Mouse (Mus musculus) c-Kit-negative CD71-positive TER-119-positive erythroid progenitor cells, embryonic 14.5 days (primary cell): ENCODE data around the gene Cnot1.

ENCODE experiments used
- DNase-seq: peaks from one replicate; pipeline ENCODE4 v3.0.0-alpha.2; 2013; ENCODE audit warnings: low read depth, low spot score

Cnot1 gene

DNA sequence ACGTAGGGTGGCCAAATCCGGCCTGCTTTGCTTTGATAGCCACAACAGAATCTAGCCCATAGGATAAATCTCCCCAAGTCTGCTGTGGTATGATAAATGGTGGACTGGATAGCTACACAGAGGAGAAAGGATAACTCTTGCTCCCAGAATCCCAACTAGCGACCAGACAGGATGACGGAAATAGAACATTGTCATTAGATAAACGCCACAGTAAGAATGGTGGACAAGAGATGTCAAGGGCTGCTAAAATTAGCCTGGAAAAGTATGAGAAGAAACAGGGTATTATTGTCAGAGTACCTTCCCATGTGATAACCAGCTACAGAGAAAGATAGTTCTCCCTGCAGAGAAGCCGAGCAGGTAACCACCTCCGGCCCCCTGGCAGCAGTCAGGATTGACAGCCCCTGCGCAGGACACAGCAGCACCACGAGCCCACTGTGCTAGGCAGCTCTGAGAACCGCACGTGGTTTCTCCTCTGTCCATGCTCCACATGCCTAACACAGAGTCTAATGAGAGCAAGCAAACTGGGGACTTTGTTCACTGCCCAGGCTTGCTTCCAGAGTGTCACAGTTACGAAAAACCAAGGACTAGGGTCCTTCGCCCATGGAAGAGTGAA is 116.2 kb downstream of the Cnot1 start:
- DNase-seq, result no peak

DNA sequence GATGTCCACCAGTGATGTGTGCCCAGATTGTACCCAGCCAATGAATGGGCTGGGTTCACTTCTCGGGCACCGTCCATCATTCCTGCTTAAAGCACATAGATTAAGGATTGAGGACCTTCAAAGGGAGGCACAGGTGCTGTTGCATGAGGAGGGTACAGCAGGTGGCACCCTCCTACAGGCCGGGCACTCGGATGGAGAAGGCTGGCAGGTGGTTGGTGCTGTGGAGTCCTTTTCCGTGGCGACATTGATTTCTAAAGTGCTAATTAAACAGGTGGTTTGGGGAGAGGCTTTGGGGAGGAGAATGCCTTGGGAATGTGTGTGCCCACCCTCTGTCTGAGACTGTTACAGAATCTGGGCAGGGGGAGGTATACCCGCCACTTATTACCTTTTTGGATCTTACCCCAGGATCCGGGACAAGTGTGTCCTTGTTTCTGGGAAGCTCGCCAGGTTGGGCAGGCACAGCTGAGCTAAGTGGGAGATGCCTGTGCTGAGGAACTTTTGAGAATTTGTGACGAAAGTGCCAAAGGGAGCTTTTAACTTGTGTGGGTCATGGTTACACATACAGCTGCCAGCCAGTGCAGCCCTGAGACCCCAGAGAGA is 119.1 kb downstream of the Cnot1 start:
- no peak for DNase-seq

DNA sequence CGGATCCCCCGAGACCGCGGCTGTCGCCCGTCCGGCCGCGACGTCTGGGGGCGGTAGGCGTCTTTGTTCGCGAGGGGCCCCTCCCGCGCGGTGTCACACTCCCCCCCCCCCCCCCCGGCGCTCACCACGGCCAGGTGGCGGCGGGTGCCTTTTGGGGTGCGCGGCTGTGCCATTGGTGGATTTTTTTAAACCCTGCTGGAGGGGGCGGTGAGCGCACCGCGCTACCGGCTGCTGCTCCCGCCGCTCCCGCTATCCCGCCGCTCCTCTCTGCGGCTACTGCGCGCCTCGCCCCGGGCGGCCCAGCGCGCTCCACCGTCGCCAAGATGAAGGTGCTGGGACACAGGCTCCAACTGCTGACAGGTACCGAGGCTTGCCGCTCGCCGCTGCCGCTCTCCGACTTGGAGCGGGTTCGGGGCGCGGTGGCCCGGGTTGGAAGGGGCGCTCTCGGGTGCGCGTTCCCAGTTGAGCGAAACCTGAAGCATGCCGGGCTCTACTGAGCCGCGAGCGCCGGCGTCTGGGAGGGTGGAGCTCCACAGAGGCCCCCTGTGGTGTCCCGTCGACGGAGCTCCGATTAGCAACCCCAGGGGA is 129.1 kb downstream of the Cnot1 start:
- no peak for DNase-seq

DNA sequence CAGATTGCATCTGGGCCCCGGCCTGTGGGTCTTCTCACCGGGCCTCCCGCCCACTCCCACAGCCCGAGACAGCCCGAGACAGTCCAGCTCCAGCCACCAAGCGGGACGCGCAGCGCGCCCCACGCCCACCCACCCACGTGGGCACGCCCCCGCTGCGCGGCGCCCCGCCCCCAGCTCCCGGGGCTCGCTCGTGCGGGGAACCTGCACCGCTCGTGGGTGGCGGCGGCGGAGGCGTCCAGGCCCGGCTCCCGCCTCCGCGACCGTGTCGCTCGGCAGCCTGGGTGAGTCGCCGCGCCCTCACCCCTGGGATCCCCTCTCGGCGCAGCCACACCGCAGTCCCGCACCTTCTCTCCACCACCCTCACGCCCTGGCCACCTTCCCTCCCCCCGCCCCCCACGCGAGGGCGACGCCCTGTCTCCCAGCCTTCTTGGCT is 129.7 kb downstream of the Cnot1 start:
- no peak for DNase-seq

DNA sequence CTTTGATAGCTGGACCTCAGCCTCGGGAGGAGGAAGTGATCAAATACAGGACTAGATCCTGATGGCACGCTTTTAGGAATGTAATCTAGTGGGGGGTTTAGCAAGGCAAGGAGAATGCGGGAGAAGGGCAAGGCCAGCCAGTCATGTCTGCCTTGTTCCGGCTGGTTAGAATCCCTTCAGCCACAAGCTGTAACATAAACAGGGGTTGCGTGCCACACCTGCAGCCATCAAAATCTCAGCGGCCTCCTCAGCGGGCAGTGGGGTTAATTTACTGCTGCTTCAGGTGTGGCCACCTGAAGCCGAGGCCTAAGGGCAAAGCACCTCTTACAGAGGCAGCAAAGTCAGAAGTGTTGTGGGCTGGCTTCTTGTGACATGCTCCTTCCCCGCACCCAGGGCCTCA is 130.6 kb downstream of the Cnot1 start, which contains the start of gene Ndrg4:
Gene Ndrg4 (plus strand): TSS at position 350 of the 400 bp plus-strand sequence.
- no peak for DNase-seq

DNA sequence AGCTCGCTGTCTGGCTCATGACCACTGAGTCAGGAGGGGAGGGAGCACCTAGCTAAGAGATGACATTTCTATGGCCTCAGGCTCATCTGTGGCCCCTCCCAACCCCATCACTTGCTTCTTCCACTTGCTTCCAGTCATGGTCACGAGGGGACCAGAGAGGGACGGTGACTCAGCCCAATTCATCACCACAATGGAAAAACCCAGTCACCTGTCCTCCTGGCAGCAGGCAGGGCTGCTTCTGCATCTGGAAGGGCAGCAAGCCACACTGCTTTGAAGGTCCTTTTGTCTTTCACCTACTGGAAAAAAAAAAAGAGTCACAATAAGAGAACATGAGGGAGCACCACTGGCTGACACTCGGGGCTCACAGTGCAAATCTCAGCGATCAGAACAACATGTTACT is 134.5 kb downstream of the Cnot1 start:
- DNase-seq, result no peak

DNA sequence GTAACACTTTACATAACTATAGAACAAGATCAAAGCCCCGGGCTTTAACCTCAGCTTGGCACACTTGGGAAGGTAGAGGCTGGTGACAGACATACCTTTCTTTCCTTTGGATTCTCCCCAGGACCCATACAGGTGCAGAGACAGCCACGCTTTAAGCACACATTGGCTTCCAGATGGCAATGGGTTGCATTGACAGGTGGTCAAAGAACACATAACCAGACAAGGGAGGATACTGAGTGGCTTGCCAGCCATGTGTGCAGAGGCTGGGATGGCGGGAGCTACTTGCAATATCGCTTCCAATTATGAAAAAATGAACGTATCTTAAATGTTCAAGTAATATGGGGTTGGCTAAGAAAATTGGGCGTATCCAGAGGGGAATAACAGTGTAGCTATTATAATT is 135.4 kb downstream of the Cnot1 start:
- no peak for DNase-seq

DNA sequence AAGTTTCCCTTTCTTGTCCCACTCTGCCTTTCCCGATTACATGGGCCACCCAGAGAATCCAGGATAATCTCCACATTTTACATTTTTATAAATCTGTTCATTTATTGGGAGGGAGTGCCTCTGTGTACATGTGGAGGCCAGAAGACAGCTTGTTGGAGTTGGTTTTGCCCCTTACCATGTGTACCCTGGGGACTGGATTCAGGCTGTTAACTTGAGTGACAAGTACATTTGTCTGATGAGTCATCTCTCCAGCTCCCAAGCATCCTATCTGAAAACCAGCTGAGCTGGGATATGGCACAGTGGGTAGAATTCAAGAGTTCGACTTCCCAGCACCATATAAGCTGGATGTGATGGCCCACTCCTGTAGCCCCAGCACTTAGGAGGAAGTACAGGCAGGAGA is 137.3 kb downstream of the Cnot1 start:
- DNase-seq, result no peak
